Mouse (Mus musculus): ENCODE data around the gene Dclre1b.

DNA sequence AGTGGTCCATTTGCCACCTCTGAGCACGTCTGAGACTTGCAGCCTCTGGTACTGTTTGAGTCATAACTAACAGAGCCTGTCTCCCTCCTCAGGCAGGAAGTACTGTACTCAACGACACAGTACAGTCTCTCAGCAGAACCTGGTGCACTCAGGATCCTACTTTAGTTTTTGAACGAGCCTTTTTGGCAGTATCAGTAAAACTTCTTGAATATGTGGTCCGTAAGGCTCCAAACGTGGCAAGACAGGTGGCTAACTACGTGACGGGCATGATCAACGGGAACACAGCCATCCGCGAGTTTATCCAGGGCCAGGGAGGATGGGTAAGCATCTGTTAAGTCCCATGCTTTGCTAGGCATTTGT lies 26.7 kb upstream of the Dclre1b start:
- TF ChIP-seq POLR2A (IDR thresholded peaks at IDR 0.05; ENCODE audit: insufficient read depth, low read depth, low read length) (no peak), CTCF (IDR thresholded peaks at IDR 0.05; ENCODE audit: insufficient read depth, low read depth, low read length) (no peak)

Measured in olfactory bulb, adult 2 months (tissue).